Mouse (Mus musculus): Measurements from ENCODE around the gene Lnpep.
A peak's percentile ranks its signal among the peaks of the same experiment; 100 is the strongest.

Lnpep gene

GRCm38 (mm10) chr17:17609523-17609922 lies 15.3 kb downstream of the Lnpep start:
- DNase-seq (ENCODE audit: low read depth, low spot score), result no peak

GRCm38 (mm10) chr17:17608416-17608988 lies 16.3 kb downstream of the Lnpep start:
- no peak for DNase-seq (ENCODE audit: low read depth, low spot score)

- DNase-seq (ENCODE audit: low read depth, low spot score), result no peak
Measured at GRCm38 (mm10) chr17:17604554-17604953, 20.3 kb downstream of the Lnpep start.

- no peak for DNase-seq (ENCODE audit: low read depth, low spot score)
Measured at GRCm38 (mm10) chr17:17603609-17604008, 21.2 kb downstream of the Lnpep start.

- DNase-seq (ENCODE audit: low read depth, low spot score), result no peak
Measured at GRCm38 (mm10) chr17:17602786-17603185, 22.1 kb downstream of the Lnpep start.

GRCm38 (mm10) chr17:17602330-17602729 lies 22.5 kb downstream of the Lnpep start:
- no peak for DNase-seq (ENCODE audit: low read depth, low spot score)

GRCm38 (mm10) chr17:17600804-17601252 lies 24.0 kb downstream of the Lnpep start:
- peak; percentile 27 for DNase-seq (ENCODE audit: low read depth, low spot score)

GRCm38 (mm10) chr17:17600001-17600400 lies 24.8 kb downstream of the Lnpep start:
- peak; percentile 70 for DNase-seq (ENCODE audit: low read depth, low spot score)

GRCm38 (mm10) chr17:17598355-17598754 lies 26.5 kb downstream of the Lnpep start:
- no peak for DNase-seq (ENCODE audit: low read depth, low spot score)

- DNase-seq (ENCODE audit: low read depth, low spot score), result no peak
Measured at GRCm38 (mm10) chr17:17592926-17593325, 31.9 kb downstream of the Lnpep start.

- no peak for DNase-seq (ENCODE audit: low read depth, low spot score)
Measured at GRCm38 (mm10) chr17:17587333-17588047, 37.4 kb downstream of the Lnpep start.

- no peak for DNase-seq (ENCODE audit: low read depth, low spot score)
Measured at GRCm38 (mm10) chr17:17585115-17585514, 39.7 kb downstream of the Lnpep start.

- DNase-seq (ENCODE audit: low read depth, low spot score), result peak; percentile 41
Measured at GRCm38 (mm10) chr17:17583896-17584295, 41.0 kb downstream of the Lnpep start.

- no peak for DNase-seq (ENCODE audit: low read depth, low spot score)
Measured at GRCm38 (mm10) chr17:17581234-17581633, 43.6 kb downstream of the Lnpep start.

GRCm38 (mm10) chr17:17576399-17576798 lies 48.5 kb downstream of the Lnpep start:
- no peak for DNase-seq (ENCODE audit: low read depth, low spot score)

- DNase-seq (ENCODE audit: low read depth, low spot score), result peak; percentile 68
Measured at GRCm38 (mm10) chr17:17567071-17567470, 57.8 kb downstream of the Lnpep start.

GRCm38 (mm10) chr17:17548958-17549357 lies 75.9 kb downstream of the Lnpep start:
- no peak for DNase-seq (ENCODE audit: low read depth, low spot score)

- DNase-seq (ENCODE audit: low read depth, low spot score), result no peak
Measured at GRCm38 (mm10) chr17:17531338-17531737, 93.5 kb downstream of the Lnpep start.

GRCm38 (mm10) chr17:17516384-17517016 lies 108.3 kb downstream of the Lnpep start:
- DNase-seq (ENCODE audit: low read depth, low spot score), result no peak

GRCm38 (mm10) chr17:17506677-17507076 lies 118.2 kb downstream of the Lnpep start:
- DNase-seq (ENCODE audit: low read depth, low spot score), result no peak

- DNase-seq (ENCODE audit: low read depth, low spot score), result no peak
Measured at GRCm38 (mm10) chr17:17499278-17499677, 125.6 kb downstream of the Lnpep start.

- DNase-seq (ENCODE audit: low read depth, low spot score), result no peak
Measured at GRCm38 (mm10) chr17:17498848-17499247, 126.0 kb downstream of the Lnpep start.

- no peak for DNase-seq (ENCODE audit: low read depth, low spot score)
Measured at GRCm38 (mm10) chr17:17496730-17497129, 128.1 kb downstream of the Lnpep start.

Measured in CD4-positive, CD25-positive, alpha-beta regulatory T cell, adult 2 months (primary cell).